Mouse (Mus musculus) forebrain, embryonic 16.5 days (tissue): ENCODE measurements around the gene Naa30. TPM values are rescaled to one million over a fixed set of nuclear protein-coding genes. Genes with fewer than 3 reads are reported as not detected.
A peak's percentile ranks its signal among the peaks of the same experiment; 100 is the strongest.

Experiments used
- ATAC-seq: fragments of 200-750 bp; cut with Nextera tagmentation; 2 replicates; pipeline ENCODE4 v1.8.0; 2017; ENCODE audit warnings: mild to moderate bottlenecking, moderate library complexity
- H3K27ac ChIP-seq: fragments of 300-500 bp; sonication (generic); 2 replicates; pipeline ENCODE4 v1.5.1; 2014; ENCODE audit warnings: low read length, control low read depth
- H3K27me3 ChIP-seq: fragments of 300-500 bp; sonication (generic); replicated peaks from 2 replicates; pipeline ENCODE4 v1.6.1; 2014; ENCODE audit warnings: low read length; ENCODE audit not compliant: control insufficient read depth, insufficient read depth
- H3K36me3 ChIP-seq: fragments of 300-500 bp; sonication (generic); 2 replicates; pipeline ENCODE4 v1.6.1; 2014; ENCODE audit not compliant: control insufficient read depth, insufficient read depth
- H3K4me1 ChIP-seq: fragments of 300-500 bp; sonication (generic); replicated peaks from 2 replicates; pipeline ENCODE4 v1.6.1; 2014; ENCODE audit warnings: low read length; ENCODE audit not compliant: control insufficient read depth, insufficient read depth
- H3K4me2 ChIP-seq: fragments of 300-500 bp; sonication (generic); 2 replicates; pipeline ENCODE4 v1.6.1; 2014; ENCODE audit warnings: mild to moderate bottlenecking, low read length, control low read depth
- H3K4me3 ChIP-seq: fragments of 300-500 bp; sonication (generic); replicated peaks from 2 replicates; pipeline ENCODE4 v1.5.1; 2014; ENCODE audit warnings: mild to moderate bottlenecking, low read length, control low read depth
- H3K9ac ChIP-seq: fragments of 300-500 bp; sonication (generic); replicated peaks from 2 replicates; pipeline ENCODE4 v1.6.1; 2014; ENCODE audit warnings: low read depth, low read length, control low read depth
- H3K9me3 ChIP-seq: fragments of 300-500 bp; sonication (generic); 2 replicates; pipeline ENCODE4 v1.6.1; 2016; ENCODE audit warnings: low read length; ENCODE audit not compliant: control insufficient read depth
- WGBS: fragments of 180-500 bp; shearing (Covaris S2); extraction: QIAGEN DNeasy Blood & Tissue Kit; methylation state at CpG from one replicate; pipeline ENCODE4 v1.1.7; 2014; 5-methylcytosine and 5-hydroxymethylcytosine counted together
- polyA plus RNA-seq: library from polyadenylated mRNA; unstranded; fragments of >200 nt; fragmentation: Nextera tagmentation; extraction: Ambion mirVana; gene quantifications from 2 replicates; pipeline ENCODE4 v1.2.1, GENCODE M21; 2015

The Naa30 gene
- 12.0 and 14.3 TPM in 2 replicates for polyA plus RNA-seq

GRCm38 (mm10) chr14:49171867-49172581 lies at the start of gene Naa30:
Naa30 (plus strand) TSS chr14:49172226.
- peak within 1 kb of the TSS; percentile 76 for H3K9ac ChIP-seq
- peak within 1 kb of the TSS; percentile 94 for H3K4me2 ChIP-seq
- H3K36me3 ChIP-seq, result no peaks in the 10 kb centered on the region
- H3K27ac ChIP-seq, result peak within 1 kb of the TSS; percentile 81
- peak; percentile 91 for ATAC-seq
- H3K4me1 ChIP-seq, result peaks cover 26% of the 10 kb centered on the region
- H3K27me3 ChIP-seq, result no peaks in the 10 kb centered on the region
- under 1% methylated on average over 63 of the region's 86 CpGs for WGBS
- H3K9me3 ChIP-seq, result no peaks in the 10 kb centered on the region
- peak within 1 kb of the TSS; percentile 98 for H3K4me3 ChIP-seq

- no peak overlapping the region for H3K27ac ChIP-seq
- H3K4me2 ChIP-seq, result peak overlapping the region; percentile 51
- no peaks in the 10 kb centered on the region for H3K9me3 ChIP-seq
- WGBS, result 22% methylated on average over 23 of the region's 23 CpGs
- ATAC-seq, result peak; percentile 79
- peaks cover 7% of the 10 kb centered on the region for H3K4me1 ChIP-seq
- H3K36me3 ChIP-seq, result no peaks in the 10 kb centered on the region
- peak overlapping the region; percentile 38 for H3K9ac ChIP-seq
- peak overlapping the region; percentile 28 for H3K4me3 ChIP-seq
- no peaks in the 10 kb centered on the region for H3K27me3 ChIP-seq
Measured at GRCm38 (mm10) chr14:49127162-49127779, 44.8 kb upstream of the Naa30 start.

- no peaks in the 10 kb centered on the region for H3K9me3 ChIP-seq
- H3K27ac ChIP-seq, result no peak overlapping the region
- H3K9ac ChIP-seq, result no peak overlapping the region
- no peak overlapping the region for H3K4me2 ChIP-seq
- no peaks in the 10 kb centered on the region for H3K27me3 ChIP-seq
- H3K4me1 ChIP-seq, result peaks cover 7% of the 10 kb centered on the region
- ATAC-seq, result no peak
- WGBS, result 29% methylated on average over 10 of the region's 10 CpGs
- no peaks in the 10 kb centered on the region for H3K36me3 ChIP-seq
- no peak overlapping the region for H3K4me3 ChIP-seq
Measured at GRCm38 (mm10) chr14:49128544-49129263, 43.3 kb upstream of the Naa30 start.

- ATAC-seq, result no peak
- 88% methylated on average over 3 of the region's 3 CpGs for WGBS
- Histone ChIP-seq H3K9me3 (no peaks in the 10 kb centered on the region), H3K4me3 (no peak overlapping the region), H3K4me1 (peaks cover 2% of the 10 kb centered on the region), H3K27me3 (no peaks in the 10 kb centered on the region), H3K36me3 (no peaks in the 10 kb centered on the region), H3K27ac (no peak overlapping the region), H3K4me2 (no peak overlapping the region), H3K9ac (no peak overlapping the region)
Measured at GRCm38 (mm10) chr14:49132391-49132790, 39.6 kb upstream of the Naa30 start.

- Histone ChIP-seq H3K4me2 (no peak overlapping the region), H3K4me3 (no peak overlapping the region), H3K27me3 (no peaks in the 10 kb centered on the region), H3K36me3 (no peaks in the 10 kb centered on the region), H3K9ac (no peak overlapping the region), H3K9me3 (no peaks in the 10 kb centered on the region), H3K4me1 (no peaks in the 10 kb centered on the region), H3K27ac (no peak overlapping the region)
- no peak for ATAC-seq
- 63% methylated on average over 1 of the region's 1 CpGs for WGBS
Measured at GRCm38 (mm10) chr14:49138171-49138570, 33.9 kb upstream of the Naa30 start.

- WGBS, result 90% methylated on average over 7 of the region's 7 CpGs
- no peak for ATAC-seq
- Histone ChIP-seq H3K36me3 (no peaks in the 10 kb centered on the region), H3K4me1 (no peaks in the 10 kb centered on the region), H3K27ac (no peak overlapping the region), H3K4me3 (no peak overlapping the region), H3K27me3 (no peaks in the 10 kb centered on the region), H3K4me2 (no peak overlapping the region), H3K9ac (no peak overlapping the region), H3K9me3 (no peaks in the 10 kb centered on the region)
Measured at GRCm38 (mm10) chr14:49140756-49141155, 31.3 kb upstream of the Naa30 start.

GRCm38 (mm10) chr14:49153801-49154200 lies 18.2 kb upstream of the Naa30 start:
- H3K9me3 ChIP-seq, result no peaks in the 10 kb centered on the region
- no peak overlapping the region for H3K9ac ChIP-seq
- no peaks in the 10 kb centered on the region for H3K27me3 ChIP-seq
- 30% methylated on average over 7 of the region's 7 CpGs for WGBS
- H3K4me1 ChIP-seq, result no peaks in the 10 kb centered on the region
- H3K36me3 ChIP-seq, result no peaks in the 10 kb centered on the region
- ATAC-seq, result no peak
- no peak overlapping the region for H3K4me2 ChIP-seq
- no peak overlapping the region for H3K4me3 ChIP-seq
- no peak overlapping the region for H3K27ac ChIP-seq

- WGBS, result 14% methylated on average over 5 of the region's 5 CpGs
- ATAC-seq, result no peak
- Histone ChIP-seq H3K4me3 (no peak overlapping the region), H3K9ac (no peak overlapping the region), H3K9me3 (no peaks in the 10 kb centered on the region), H3K4me1 (no peaks in the 10 kb centered on the region), H3K4me2 (no peak overlapping the region), H3K27me3 (no peaks in the 10 kb centered on the region), H3K27ac (no peak overlapping the region), H3K36me3 (no peaks in the 10 kb centered on the region)
Measured at GRCm38 (mm10) chr14:49155572-49155971, 16.5 kb upstream of the Naa30 start.

GRCm38 (mm10) chr14:49158143-49158925 lies 13.7 kb upstream of the Naa30 start:
- 43% methylated on average over 16 of the region's 16 CpGs for WGBS
- H3K4me2 ChIP-seq, result no peak overlapping the region
- no peak for ATAC-seq

More at GRCm38 (mm10) chr14:49158143-49158925, 13.7 kb upstream of the Naa30 start:
- no peak overlapping the region for H3K9ac ChIP-seq
- no peaks in the 10 kb centered on the region for H3K4me1 ChIP-seq
- H3K36me3 ChIP-seq, result no peaks in the 10 kb centered on the region
- no peaks in the 10 kb centered on the region for H3K27me3 ChIP-seq
- no peak overlapping the region for H3K4me3 ChIP-seq
- H3K9me3 ChIP-seq, result no peaks in the 10 kb centered on the region
- no peak overlapping the region for H3K27ac ChIP-seq
